Mouse (Mus musculus) forebrain, embryonic 15.5 days (tissue): ENCODE measurements at regions not wholly inside any gene's neighbourhood (a gene's known extent, or its start where the extent isn't known, plus 50 kb on each side); places are given as distances from the start of the nearest gene placed in this dataset.
A peak's percentile ranks its signal among the peaks of the same experiment; 100 is the strongest.

ENCODE experiments used
- ATAC-seq: fragments of 200-750 bp; cut with Nextera tagmentation; replicated peaks from 2 replicates; pipeline ENCODE4 v1.8.0; 2017; ENCODE audit warnings: mild to moderate bottlenecking, moderate TSS enrichment, moderate library complexity
- H3K27ac ChIP-seq: fragments of 300-500 bp; sonication (generic); replicated peaks from 2 replicates; pipeline ENCODE4 v1.5.1; 2015; ENCODE audit warnings: mild to moderate bottlenecking, inconsistent platforms
- H3K27me3 ChIP-seq: fragments of 300-500 bp; sonication (generic); 2 replicates; pipeline ENCODE4 v1.6.1; 2015; ENCODE audit warnings: inconsistent platforms
- H3K36me3 ChIP-seq: fragments of 300-500 bp; sonication (generic); 2 replicates; pipeline ENCODE4 v1.6.1; 2015; ENCODE audit warnings: mild to moderate bottlenecking, inconsistent platforms
- H3K4me1 ChIP-seq: fragments of 300-500 bp; sonication (generic); 2 replicates; pipeline ENCODE4 v1.6.1; 2015; ENCODE audit warnings: inconsistent platforms
- H3K4me2 ChIP-seq: fragments of 300-500 bp; sonication (generic); replicated peaks from 2 replicates; pipeline ENCODE4 v1.6.1; 2015; ENCODE audit warnings: mild to moderate bottlenecking, inconsistent platforms
- H3K4me3 ChIP-seq: fragments of 300-500 bp; sonication (generic); 2 replicates; pipeline ENCODE4 v1.5.1; 2015; ENCODE audit warnings: mild to moderate bottlenecking, inconsistent platforms
- H3K9ac ChIP-seq: fragments of 300-500 bp; sonication (generic); replicated peaks from 2 replicates; pipeline ENCODE4 v1.6.1; 2015; ENCODE audit warnings: mild to moderate bottlenecking, inconsistent platforms
- H3K9me3 ChIP-seq: fragments of 300-500 bp; sonication (generic); 2 replicates; pipeline ENCODE4 v1.6.1; 2016; ENCODE audit warnings: inconsistent platforms
- WGBS: fragments of 180-500 bp; shearing (Covaris S2); methylation state at CpG from one replicate; pipeline ENCODE4 v1.1.7; 2015; ENCODE audit warnings: mixed read lengths; 5-methylcytosine and 5-hydroxymethylcytosine counted together

DNA sequence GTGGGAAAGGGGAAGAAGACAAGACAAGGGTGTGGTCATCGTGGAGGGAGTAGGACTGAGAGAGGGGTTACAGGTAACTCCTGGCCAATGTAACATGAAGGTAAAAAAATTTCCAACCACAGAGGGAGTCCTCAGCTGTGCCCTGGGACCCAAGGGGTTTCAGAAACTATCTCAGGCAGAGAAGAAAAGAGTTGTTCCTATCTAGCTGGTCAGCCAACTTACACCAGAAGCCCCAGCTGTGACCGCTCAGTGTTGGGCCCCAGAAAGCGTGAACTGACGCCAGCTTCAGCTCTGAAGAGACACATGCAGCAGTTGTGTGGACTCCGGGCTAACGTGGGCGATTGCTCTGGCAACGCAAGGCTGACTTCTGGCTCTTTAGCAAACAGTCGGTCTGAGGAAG lies 52.2 kb downstream of the Rhob start:
- no peaks in the 10 kb centered on the region for H3K9me3 ChIP-seq
- WGBS: 92% methylated on average over 9 of the region's 9 CpGs

DNA sequence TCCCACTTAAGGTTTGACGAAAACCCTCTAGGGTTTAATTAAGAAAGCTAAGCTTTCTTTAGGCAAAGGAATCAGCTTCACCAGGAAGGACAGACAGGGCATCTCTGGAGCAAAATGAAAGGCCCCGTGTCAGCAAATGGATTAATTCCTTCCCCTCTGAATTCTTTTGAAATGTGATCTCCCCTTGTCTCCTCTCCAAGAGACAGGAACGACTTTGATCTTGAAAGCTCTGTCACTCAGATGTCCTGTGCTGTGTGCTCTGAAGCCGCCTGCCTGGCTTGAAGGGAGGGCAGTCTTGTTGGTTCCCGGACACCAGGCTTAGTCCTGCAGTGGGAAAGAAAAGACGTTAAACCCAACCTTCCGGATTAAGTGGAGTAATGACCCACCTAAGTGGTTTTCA lies 52.8 kb downstream of the Rhob start:
- H3K4me3 ChIP-seq: no peak overlapping the region
- no peaks in the 10 kb centered on the region for H3K27me3 ChIP-seq
- ATAC-seq: no peak
- H3K9me3 ChIP-seq: no peaks in the 10 kb centered on the region
- no peaks in the 10 kb centered on the region for H3K36me3 ChIP-seq
- H3K27ac ChIP-seq: no peak overlapping the region
- no peak overlapping the region for H3K9ac ChIP-seq
- no peak overlapping the region for H3K4me2 ChIP-seq
- H3K4me1 ChIP-seq: no peaks in the 10 kb centered on the region
- 18% methylated on average over 7 of the region's 7 CpGs for WGBS

More for the DNA sequence above, 52.2 kb downstream of the Rhob start:
- Histone ChIP-seq H3K9ac (no peak overlapping the region), H3K27me3 (no peaks in the 10 kb centered on the region), H3K4me3 (no peak overlapping the region), H3K36me3 (no peaks in the 10 kb centered on the region), H3K27ac (no peak overlapping the region), H3K4me2 (no peak overlapping the region), H3K4me1 (no peaks in the 10 kb centered on the region)
- no peak for ATAC-seq

DNA sequence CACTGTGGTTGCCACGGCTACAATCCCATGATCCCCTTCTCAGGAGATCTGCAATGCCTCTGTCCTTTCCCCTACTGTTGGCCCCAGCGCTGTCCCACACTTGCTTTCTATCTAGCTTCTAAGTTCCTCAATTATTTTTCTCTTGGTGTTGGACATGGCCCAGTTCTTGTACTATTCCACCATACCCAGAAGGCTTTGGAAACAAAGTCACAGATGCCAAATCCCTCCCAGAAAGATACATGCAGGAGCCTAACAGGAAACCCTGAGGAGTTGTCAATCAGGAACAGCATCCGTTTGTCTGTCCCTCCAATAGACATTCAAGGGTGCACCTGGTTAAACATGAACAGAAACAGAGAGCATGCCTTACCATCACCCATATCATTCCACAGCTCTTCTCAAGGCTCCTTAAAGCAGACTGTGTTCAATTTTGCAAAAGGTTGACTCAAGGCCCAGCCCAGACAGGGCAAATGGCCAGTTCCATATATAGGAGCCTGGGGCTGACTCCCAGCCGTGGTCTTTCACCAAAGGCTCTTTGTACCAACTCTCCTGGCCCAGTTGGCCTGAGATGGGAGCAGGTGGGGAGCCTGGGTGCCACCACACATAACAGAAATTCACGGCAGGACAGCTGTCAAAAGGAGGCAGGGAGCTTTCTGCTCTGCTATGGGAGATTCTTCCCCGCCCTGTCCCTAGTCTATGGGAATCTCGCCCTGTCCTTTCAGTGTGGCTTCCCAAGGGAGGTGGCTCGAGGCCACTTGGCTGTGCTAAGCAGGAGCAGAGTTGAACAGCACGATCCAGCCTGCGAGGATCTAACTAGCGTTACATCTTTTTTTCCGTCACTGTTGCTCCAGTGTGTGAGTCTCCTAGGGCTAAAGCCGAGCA lies 54.6 kb downstream of the Rhob start:
- Histone ChIP-seq H3K27ac (no peak overlapping the region), H3K27me3 (no peaks in the 10 kb centered on the region), H3K9ac (no peak overlapping the region), H3K4me1 (no peaks in the 10 kb centered on the region), H3K9me3 (no peaks in the 10 kb centered on the region), H3K4me2 (no peak overlapping the region), H3K36me3 (no peaks in the 10 kb centered on the region), H3K4me3 (no peak overlapping the region)
- 81% methylated on average over 13 of the region's 13 CpGs for WGBS
- no peak for ATAC-seq

DNA sequence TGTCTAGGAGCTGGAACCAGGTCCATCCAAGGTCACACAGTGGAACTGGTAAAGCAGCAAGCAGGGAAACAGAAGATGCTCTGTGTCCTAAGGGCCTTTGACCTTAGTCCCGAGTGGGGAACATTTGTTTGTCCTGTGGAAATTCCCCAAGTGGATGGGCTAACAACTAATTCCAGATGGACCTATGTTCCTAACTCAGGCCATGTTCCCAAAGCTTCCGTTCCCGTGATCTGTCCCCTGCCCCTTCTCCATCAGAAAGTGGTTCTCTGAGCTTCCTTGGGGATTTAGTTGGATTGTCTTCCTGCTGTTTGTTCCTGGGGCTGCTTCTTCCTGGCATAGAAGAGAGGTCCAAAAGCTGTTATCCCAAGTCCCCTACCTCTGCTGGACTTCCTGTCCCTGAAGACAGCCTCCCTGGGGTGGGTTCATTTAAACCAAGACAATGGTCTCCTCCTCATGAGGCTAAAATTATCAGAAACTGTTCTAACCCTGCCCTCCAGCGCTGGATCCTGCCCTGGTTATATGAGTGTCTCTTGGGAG lies 55.8 kb downstream of the Rhob start:
- H3K4me1 ChIP-seq: no peaks in the 10 kb centered on the region
- no peak overlapping the region for H3K27ac ChIP-seq
- no peak overlapping the region for H3K4me3 ChIP-seq
- ATAC-seq: no peak
- no peak overlapping the region for H3K4me2 ChIP-seq
- 72% methylated on average over 4 of the region's 4 CpGs for WGBS
- H3K27me3 ChIP-seq: no peaks in the 10 kb centered on the region
- no peak overlapping the region for H3K9ac ChIP-seq
- H3K36me3 ChIP-seq: no peaks in the 10 kb centered on the region
- H3K9me3 ChIP-seq: no peaks in the 10 kb centered on the region

DNA sequence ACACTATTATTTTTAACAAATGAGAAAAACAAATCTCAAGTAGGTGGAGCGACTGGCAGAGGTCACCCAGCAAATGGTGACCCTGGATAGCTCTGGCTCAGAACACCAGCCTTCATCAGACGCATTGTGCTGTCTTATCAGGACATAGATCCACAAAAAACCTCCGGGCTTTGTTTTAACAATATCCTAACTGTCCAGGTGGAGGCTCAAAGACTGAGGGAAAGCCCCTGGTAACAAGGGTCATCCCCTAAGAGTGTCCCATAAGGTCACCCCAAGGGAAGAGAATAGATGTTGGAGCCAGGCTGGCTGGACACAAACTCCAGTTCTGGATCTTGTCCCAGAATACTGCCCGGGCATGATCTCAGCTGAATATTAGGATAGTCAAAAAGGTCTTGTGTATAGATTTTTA lies 56.6 kb downstream of the Rhob start:
- 85% methylated on average over 4 of the region's 4 CpGs for WGBS
- H3K27ac ChIP-seq: no peak overlapping the region
- H3K36me3 ChIP-seq: no peaks in the 10 kb centered on the region
- H3K4me1 ChIP-seq: no peaks in the 10 kb centered on the region
- no peak overlapping the region for H3K4me3 ChIP-seq
- ATAC-seq: no peak
- no peak overlapping the region for H3K4me2 ChIP-seq
- H3K9me3 ChIP-seq: no peaks in the 10 kb centered on the region
- no peak overlapping the region for H3K9ac ChIP-seq
- no peaks in the 10 kb centered on the region for H3K27me3 ChIP-seq

DNA sequence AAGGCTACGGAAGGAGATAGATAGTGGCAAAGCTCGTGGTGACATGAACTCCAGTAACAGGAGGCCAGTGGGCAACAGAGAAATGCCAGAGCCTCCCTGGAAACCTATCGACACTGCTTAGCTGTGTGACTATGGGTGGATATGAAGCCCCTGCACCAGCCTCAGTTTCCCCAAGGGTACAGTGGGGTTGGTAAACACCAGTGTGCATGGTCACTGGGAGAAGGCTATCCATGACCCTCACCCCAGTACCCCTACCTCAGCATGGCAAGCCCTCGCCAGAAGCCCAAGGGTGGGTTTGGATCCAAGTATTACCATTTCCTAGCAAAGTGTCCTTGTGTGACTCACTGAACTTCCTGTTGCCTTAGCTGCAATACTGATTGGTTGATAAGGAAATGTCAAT lies 58.5 kb downstream of the Rhob start:
- 87% methylated on average over 4 of the region's 4 CpGs for WGBS
- Histone ChIP-seq H3K9ac (no peak overlapping the region), H3K27ac (no peak overlapping the region), H3K27me3 (no peaks in the 10 kb centered on the region), H3K9me3 (no peaks in the 10 kb centered on the region), H3K4me1 (0 out of 2 replicates have a peak, but pooled peaks cover 6% of the 10 kb centered on the region), H3K36me3 (no peaks in the 10 kb centered on the region), H3K4me3 (no peak overlapping the region), H3K4me2 (no peak overlapping the region)
- no peak for ATAC-seq

DNA sequence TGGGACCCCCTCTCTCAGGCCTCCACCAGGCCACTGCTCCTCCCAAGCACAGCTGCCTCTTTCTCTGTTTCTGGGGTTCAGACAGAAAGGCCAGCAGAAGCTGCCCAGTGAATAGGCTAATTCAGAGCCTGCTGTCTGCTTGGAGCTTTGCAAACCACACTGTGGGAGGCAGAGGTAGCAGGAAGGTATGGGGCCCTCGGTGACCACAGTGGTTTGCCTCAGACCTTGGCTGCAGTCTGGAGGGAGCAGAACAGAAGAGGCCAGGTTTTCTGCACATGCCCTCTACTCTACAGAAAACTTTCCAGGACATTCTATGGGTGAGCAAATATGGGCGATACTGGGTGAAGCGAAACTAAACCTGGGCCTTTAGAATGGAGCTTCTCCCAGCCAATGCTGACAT lies 59.4 kb downstream of the Rhob start:
- no peak overlapping the region for H3K27ac ChIP-seq
- H3K4me2 ChIP-seq: no peak overlapping the region
- 87% methylated on average over 3 of the region's 3 CpGs for WGBS
- H3K4me3 ChIP-seq: no peak overlapping the region
- 0 out of 2 replicates have a peak, but pooled peaks cover 6% of the 10 kb centered on the region for H3K4me1 ChIP-seq
- no peaks in the 10 kb centered on the region for H3K36me3 ChIP-seq
- H3K9me3 ChIP-seq: no peaks in the 10 kb centered on the region
- H3K9ac ChIP-seq: no peak overlapping the region
- no peak for ATAC-seq
- H3K27me3 ChIP-seq: no peaks in the 10 kb centered on the region

DNA sequence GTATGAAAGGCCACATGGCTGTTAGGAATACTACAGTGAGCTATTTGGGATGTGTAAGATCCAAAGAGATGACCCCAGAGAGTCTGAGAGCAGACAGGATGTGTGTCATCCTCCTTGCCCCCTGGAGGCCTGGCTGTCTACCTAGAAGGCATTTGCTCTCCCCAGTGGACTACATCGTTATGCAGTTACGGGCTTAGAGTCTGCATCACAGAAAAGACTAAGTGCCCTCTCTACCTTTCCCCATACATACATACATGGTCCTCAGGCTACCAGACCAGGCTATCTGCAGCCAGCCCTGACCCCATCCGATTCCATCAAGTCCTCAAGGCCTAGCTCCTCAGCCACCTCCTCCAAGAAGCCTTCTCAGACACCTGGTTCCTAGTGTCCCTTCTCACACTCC lies 59.9 kb downstream of the Rhob start:
- H3K9me3 ChIP-seq: no peaks in the 10 kb centered on the region
- H3K4me3 ChIP-seq: no peak overlapping the region
- no peak overlapping the region for H3K27ac ChIP-seq
- no peaks in the 10 kb centered on the region for H3K27me3 ChIP-seq
- H3K4me2 ChIP-seq: no peak overlapping the region
- ATAC-seq: no peak
- H3K4me1 ChIP-seq: 0 out of 2 replicates have a peak, but pooled peaks cover 6% of the 10 kb centered on the region
- no peaks in the 10 kb centered on the region for H3K36me3 ChIP-seq
- no peak overlapping the region for H3K9ac ChIP-seq
- WGBS: 77% methylated on average over 3 of the region's 3 CpGs

DNA sequence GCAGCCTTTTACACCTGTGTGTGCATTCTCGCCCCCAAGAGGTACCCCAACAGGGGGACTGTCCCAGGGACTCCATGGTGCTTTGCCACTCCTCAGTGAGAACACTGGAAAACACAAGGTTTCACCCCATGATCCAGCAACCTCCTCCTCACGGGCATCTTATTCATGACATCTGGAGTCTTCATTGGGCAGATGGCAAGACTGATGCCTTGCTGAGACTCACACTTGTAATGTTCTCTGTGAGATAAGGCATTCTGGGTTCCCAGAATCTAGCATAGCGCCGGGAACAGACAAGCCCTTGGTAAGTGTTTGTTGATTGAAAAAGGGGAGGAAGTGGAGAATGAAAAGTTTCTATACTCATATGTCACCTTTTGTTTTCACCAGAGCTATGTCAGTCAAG lies 60.3 kb downstream of the Rhob start:
- no peaks in the 10 kb centered on the region for H3K9me3 ChIP-seq
- H3K27ac ChIP-seq: no peak overlapping the region
- H3K9ac ChIP-seq: no peak overlapping the region
- H3K27me3 ChIP-seq: no peaks in the 10 kb centered on the region
- no peak overlapping the region for H3K4me3 ChIP-seq
- ATAC-seq: no peak
- 0 out of 2 replicates have a peak, but pooled peaks cover 6% of the 10 kb centered on the region for H3K4me1 ChIP-seq
- no peaks in the 10 kb centered on the region for H3K36me3 ChIP-seq
- WGBS: 71% methylated on average over 4 of the region's 4 CpGs
- H3K4me2 ChIP-seq: no peak overlapping the region

DNA sequence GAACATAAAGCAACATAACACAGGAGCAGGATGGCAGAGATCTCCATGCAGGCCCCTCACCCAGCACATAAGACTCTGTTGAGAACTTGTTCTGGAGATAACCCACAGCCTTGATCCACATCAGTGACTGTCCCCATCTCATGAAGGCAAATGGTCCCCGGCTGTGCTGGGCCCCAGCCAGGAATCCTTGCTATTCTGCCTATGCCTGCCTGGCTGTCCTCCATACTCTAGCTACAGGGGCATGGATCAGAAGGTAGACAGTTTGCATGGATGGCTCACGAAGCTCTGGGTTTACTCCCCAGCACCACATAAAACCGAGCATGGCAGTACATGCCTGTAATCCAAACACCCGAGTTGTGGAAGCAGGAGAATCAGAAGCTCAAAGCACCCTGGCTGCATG lies 61.2 kb downstream of the Rhob start:
- Histone ChIP-seq H3K36me3 (no peaks in the 10 kb centered on the region), H3K9me3 (no peaks in the 10 kb centered on the region), H3K4me2 (no peak overlapping the region), H3K9ac (no peak overlapping the region), H3K27ac (no peak overlapping the region), H3K27me3 (no peaks in the 10 kb centered on the region), H3K4me1 (0 out of 2 replicates have a peak, but pooled peaks cover 6% of the 10 kb centered on the region), H3K4me3 (no peak overlapping the region)
- WGBS: 80% methylated on average over 4 of the region's 4 CpGs
- no peak for ATAC-seq

DNA sequence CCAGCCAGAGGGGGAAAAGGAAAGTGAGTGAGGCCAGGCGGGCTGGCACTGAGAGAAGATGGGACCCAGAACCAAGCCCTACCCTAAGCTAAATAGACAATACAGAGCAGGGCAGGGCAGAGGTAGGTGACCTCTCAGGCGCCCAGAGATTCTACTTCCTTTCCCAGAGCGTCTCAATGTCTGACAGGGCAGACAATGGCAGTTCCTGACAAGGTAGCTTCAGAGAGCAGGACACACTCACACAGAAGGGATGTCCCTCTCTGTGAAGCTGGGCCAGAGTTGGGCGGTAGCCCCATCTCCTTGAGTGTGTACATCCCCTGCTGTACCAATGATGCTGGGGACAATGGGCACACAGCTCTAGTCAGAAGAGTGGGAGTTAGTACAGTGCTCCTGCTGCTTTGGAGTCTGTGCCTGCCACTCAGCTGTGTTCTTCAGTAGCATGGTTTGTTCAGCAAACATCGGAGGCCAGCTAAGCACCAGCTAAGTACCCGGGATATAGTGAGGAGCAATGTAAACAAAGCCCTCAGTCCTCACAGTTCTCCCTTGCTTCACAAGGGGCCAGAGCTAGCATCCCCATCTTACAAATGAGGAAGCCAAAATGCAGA lies 62.7 kb downstream of the Rhob start:
- Histone ChIP-seq H3K4me1 (peaks cover 13% of the 10 kb centered on the region; the same call in 1 of the 2 replicates), H3K4me3 (no peak overlapping the region), H3K27me3 (no peaks in the 10 kb centered on the region), H3K9me3 (no peaks in the 10 kb centered on the region), H3K27ac (no peak overlapping the region), H3K9ac (no peak overlapping the region), H3K4me2 (no peak overlapping the region), H3K36me3 (no peaks in the 10 kb centered on the region)
- ATAC-seq: 0 out of 2 replicates have a peak, but pooled peaks have one; percentile 14
- 65% methylated on average over 6 of the region's 6 CpGs for WGBS

DNA sequence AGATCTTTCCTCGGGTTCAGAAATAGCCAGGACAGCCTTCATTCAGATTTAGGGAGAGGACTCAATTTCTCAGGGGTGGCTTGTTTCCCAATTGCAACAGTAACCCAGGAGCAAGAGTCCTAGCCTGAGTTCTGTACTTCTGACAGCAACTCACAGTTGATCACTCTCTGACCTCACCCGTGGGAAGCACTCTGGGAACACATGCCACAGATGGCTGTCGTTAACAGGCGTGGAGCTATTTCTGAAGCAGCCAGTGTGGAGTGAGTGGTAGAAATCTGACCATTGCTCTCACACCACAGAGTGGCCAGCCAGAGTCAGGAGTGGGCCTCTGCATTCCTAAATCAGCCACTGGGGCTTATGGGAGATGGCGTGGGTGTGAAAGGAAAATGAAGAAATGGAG lies 63.3 kb downstream of the Rhob start:
- WGBS: 77% methylated on average over 5 of the region's 5 CpGs
- no peaks in the 10 kb centered on the region for H3K9me3 ChIP-seq
- no peak overlapping the region for H3K9ac ChIP-seq
- no peak for ATAC-seq
- no peak overlapping the region for H3K4me2 ChIP-seq
- no peak overlapping the region for H3K27ac ChIP-seq
- peaks cover 17% of the 10 kb centered on the region; the same call in 1 of the 2 replicates for H3K4me1 ChIP-seq
- no peaks in the 10 kb centered on the region for H3K27me3 ChIP-seq
- no peaks in the 10 kb centered on the region for H3K36me3 ChIP-seq
- no peak overlapping the region for H3K4me3 ChIP-seq
